Mouse (Mus musculus) megakaryocyte-erythroid progenitor cell, adult 5-6 weeks (primary cell): Measurements from ENCODE around the gene Agbl4. TPM values are rescaled to one million over a fixed set of nuclear protein-coding genes. Genes with fewer than 3 reads are reported as not detected.
"Not testable (repeated sequence)": the region's sequence is repeated elsewhere in the genome, so short reads cannot be mapped to it uniquely, and the experiment has no call there.

Experiments used
- ATAC-seq: replicated peaks from 2 replicates; pipeline ENCODE4 v1.8.0; 2016; ENCODE audit warnings: mild to moderate bottlenecking, inconsistent platforms; ENCODE audit not compliant: severe bottlenecking, poor library complexity, low FRiP score, low TSS enrichment
- total RNA-seq, 2 experiments: library from RNA; stranded (forward) in 1 of 2; stranded (reverse) in 1 of 2; fragments of 200-1000, 215-1000 nt in 1 of 2; fragments of >200 nt in 1 of 2; fragmentation: Nextera tagmentation in 1 of 2; gene quantifications; 2 replicates each; pipeline ENCODE4 v1.2.3; 2014 to 2017

The Agbl4 gene
- total RNA-seq, 2 experiments from 2014 or later, result not detected

DNA sequence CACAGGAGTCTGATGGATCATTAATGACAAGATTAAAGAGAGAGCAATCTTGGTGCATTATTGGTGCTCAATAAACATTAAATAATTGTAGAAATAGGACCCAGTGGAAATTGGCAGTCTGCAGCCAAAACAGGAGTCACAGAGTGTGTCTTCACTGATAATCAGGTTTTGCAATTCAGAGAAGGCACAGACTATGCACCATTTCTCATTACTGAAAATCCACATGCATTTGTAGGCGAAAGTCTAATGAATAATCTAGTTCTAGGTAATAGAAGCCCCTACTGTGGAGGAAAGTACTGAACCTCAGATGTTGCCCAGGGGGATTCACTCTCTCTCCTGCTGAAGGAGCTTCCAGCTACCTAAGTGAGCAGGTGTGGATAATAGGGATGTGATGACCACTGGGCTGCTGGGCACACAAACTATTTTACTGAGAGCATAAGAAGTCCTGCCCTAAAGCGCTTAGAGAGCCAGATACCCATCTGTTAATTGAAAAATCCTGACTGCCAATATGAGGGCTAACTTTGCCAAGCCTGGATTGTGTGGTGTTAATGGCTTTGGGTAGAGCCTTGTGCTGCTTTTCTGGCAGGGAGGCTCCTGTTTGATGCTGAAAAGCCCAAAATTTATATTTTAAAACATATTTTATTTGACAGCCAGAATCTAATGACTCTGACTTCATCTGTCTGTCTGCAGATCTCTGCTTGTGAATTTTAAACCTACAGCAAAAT, 482.4 kb downstream of the Agbl4 start:
- ATAC-seq, result no peak

DNA sequence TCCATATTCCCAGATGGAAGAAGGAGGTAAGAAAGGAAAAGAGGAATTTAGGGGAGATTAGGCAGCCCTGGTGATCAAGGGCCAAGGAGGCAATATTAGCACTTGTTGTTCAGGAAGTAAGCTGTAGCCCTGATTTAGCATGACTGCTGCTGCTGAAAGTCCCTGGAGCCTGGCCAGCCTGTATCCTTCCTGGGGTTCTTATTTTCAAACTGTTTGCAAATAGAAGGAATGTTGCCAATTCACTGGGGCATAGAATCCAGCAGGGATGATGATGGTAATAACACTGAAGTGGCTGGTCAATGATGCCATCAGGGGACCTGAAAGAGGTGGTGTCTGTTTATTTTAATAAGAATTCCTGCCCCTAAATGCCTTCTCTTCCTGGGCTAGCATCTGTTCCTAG, 518.6 kb downstream of the Agbl4 start:
- no peak for ATAC-seq

DNA sequence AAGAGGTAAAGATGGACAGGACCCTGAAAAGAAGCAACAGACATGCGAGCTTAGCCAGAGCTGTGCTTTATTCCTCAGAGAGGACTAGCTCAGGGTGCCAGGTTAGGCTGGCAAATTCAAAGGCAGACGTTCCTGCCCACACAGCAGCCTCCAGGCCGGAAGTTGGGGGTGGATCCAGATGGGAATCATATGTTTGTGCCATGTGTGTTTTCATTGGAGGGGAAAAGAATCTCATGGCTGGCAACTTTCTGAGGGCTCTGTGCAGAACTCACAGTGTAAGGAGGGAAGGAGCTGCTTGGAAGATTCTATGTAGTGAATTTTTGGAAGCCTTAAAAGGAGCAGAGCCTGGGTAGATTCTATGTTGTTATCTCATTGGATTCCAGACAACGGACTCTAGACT, 519.1 kb downstream of the Agbl4 start:
- ATAC-seq, result no peak

DNA sequence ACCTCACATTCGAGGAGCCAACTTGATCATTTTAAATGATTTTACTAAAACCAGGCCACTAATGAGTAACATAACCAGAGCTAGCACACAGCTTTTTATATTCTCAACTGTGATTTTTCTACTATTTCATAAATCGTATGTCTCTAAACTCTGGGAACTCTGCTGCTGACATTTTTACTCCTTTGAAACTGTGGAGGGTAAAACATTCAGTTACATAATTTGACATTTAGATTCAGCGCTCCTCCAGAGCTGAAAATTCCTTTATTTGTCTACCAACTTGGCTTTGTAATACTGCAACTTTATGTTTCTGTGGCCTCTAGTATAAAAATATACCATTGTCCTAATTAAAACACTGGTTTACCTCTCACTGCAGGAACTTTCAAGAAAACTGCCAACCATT, 523.6 kb downstream of the Agbl4 start:
- ATAC-seq, result no peak

DNA sequence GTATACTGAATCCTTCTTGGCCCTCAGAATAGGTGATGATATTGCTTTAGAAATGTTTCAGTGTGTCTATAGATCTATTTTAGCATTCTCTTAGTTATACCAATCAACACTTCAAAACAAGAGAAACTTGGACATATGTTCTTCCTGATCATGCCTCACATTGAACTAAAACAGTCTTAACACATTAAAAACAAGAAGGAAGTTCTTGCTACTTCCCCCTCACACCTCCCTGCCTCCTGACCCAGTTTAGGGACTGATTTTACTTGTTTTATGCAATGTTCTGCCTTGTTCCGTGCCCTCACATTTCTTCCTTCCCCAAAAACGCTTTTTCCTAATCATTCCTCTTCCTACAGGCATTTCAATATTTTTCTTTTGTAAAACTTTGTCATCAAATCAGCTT, 604.2 kb downstream of the Agbl4 start:
- no peak for ATAC-seq

DNA sequence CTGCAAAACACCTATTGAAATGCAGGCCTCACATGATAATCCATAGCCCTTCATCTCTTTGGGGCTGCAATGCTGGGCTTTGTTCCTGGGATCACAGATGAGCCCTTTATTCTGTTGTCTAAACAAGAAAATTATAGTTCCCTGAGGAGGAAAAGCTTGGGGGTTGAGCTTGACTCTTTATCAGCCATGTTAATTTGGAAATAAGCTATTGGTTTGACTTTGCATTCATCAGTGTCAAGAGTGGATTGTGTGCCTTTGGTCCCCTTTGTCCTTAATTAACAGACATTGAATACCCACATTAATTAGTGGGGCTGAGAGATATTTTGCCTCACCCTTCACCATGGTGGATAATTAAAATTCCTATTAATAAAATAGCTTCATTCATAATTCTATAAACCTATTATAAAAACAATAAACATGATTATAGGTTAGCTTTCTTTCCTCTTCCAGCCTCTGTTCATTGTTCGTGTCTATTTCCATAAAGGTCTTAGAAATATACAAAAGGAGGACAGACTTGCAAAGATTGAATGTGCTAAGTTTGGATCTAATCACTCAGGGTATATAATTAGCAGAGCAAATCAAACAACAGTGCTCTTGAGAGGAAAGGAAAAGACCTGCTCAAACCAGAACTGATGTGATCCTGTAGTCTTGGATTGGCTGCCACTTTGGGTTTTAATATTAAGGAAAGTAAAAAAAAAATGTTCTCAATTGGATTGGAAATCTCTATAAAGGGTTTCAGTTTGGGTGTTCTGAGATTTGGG, 607.4 kb downstream of the Agbl4 start:
- ATAC-seq, result no peak

DNA sequence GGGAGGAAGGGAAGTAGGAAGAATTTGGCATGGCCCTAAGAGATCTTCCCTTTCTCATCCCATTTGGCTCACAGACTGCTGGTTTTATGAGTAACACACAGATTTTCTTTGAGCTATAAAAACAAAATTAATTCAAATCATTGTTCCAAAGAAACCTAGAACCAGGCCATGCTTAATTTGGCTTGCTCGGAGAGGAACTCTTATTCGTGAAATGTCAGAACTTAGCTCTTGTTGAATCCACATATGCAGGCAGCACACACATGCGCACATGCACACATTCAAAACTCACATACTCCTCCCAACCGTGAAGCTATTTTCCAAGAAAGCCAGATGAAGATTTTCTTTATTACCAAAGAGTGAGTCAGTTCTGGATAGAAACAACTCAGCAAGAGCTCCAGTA, 621.9 kb downstream of the Agbl4 start:
- ATAC-seq, result no peak

DNA sequence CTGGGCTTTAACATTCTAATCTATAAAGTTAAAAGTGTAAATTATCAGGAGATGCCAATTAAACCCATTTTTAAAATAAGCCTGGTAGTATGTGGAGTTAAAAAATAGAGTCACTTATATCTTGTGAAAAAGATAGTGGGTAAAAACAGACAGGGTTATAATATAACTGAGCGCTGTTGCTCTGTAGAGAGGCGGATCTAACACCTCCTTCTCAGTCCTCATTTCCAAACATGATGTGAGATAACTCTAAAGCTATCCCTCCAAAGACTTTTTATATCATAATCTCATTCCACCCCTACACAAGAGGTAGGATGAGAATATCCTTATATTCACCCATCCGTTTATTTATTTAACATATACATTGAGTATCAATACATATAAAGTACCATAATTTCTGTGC, 669.9 kb downstream of the Agbl4 start:
- no peak for ATAC-seq

DNA sequence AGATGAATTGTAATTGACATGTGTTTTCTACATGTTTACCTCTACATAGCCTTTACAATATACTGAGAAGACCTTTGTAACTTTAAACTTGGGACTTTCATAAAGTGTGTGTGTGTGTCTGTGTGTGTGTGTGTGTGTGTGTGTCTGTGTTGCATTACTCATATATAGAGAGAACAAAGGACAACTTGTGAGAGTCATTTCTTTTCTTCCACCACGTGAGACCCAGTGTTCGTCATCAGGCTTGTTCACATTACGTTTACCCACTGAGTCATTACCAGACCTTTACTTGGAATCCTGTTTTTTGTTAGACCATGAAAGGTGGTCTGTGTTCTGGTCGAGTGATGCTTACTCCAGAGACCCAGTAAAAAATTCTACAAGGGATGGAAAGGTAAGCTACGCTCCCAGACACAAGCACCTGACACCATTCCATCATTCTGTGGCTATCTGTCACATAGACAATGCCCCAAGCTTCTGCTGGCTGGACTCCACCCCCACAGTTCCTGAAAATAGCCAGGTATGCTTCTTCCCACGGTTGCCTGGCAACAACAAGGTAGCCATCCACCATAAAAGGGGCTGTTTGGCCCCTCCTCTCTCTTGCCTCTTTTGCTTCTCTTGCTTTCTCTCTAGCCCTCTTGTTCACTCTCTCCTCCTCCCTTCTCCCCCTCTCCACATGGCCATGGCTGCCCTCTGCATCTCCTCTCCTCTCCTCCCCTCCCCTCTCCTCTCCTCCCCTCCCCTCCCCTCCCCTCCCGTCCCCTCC, 676.5 kb downstream of the Agbl4 start:
- no peak for ATAC-seq

DNA sequence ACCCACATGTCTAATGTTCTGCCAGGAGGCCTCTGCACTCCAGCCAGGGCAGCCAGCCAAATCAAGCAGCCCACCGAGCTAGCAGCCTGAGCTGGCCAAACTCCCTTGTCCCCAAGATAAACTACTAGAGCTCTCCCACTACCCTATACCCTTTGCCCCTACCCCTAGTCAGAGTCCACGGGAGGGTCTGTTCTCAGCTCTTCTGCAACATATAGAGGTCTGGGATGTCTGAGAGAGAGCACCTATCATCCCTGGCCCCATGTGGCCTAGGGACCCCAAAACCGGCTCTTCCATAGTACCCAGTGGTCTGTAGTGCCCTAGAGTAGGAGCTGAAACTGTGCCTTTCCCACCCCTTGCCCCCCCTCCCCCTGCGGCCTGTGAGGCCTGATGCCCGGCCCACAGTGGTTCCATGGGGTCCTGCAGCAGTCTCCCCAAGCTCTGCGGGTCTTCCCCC, 677.3 kb downstream of the Agbl4 start:
- no peak for ATAC-seq

DNA sequence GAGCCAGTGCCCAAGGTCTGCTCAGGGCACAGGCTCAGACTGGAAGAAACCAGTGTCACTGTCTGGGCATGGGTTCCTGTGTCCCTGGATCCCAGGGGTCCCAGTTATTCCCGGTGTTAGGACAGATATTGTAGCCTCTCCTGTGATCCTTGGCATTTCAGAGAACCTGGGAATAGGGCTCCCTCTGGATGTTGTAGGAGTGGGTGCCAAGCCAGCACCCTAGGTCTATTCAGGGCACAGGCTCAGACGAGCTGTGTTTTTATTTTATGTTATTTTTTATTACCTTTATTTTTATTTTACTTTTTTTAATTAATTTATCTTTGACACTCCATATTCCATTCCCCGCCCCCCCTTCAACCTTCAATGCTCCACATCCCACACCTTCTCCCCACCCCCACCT, 680.3 kb downstream of the Agbl4 start:
- ATAC-seq, result no peak

DNA sequence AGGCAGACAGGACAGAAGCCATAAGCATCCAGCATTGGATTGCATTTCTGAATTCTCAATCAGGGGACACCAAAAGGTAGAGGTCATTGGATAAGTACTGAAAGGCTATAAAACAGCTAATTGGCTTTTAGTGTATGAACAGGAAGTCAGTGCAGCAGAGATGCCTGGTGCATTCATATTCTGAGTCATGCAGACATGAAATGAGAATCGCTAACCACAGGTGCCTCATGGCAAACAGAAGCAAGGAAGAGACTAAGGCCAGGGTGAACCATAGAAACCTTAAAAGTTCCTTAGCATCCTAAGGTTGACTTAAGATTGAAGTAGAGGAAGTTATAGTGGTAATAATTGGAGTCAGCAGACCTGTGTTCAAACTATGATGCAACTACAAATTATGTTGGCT, 687.9 kb downstream of the Agbl4 start:
- ATAC-seq, result no peak

DNA sequence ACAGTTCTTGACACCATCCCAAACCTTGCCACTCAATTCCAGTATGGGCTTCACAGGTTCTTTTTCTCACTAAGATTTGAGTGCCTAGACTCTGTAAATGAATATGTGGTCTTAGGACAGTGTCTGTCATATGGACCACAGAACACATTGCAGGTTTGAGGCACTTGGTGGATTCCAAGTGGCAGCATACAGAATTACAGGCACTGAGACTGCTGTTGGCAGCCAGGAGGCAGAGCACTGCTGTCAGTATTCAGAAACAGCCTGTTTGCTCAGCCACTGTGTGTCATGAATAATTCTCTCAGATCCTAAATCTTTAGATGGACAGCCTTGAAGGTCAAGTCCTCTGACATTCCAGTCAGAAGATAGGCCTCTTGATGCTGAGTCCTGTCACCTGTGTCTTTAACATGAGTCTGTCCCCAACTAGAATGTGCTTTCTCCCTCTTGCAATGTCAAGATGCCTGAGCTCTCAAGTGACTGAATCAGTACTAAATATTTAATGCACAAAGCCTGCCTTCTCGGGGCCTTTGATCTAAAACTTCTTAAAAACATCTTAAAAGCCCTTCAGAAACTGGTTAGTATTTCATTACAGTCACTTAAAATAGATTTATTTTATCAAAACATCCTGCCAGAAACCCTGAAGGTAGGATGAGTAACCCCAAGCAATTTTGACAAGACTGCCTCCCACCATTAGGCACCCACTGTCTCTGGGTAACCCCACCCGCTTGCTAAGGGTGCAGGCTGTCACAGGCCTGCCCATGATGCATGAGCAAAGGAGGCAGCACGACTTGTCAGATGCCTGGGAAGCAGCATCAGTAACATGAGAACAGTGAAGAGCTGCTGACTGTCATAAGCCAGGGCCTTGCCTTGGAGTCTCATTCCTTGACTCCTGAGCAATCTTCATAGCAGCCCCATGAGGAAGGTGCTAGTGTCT, 739.0 kb downstream of the Agbl4 start:
- no peak for ATAC-seq

DNA sequence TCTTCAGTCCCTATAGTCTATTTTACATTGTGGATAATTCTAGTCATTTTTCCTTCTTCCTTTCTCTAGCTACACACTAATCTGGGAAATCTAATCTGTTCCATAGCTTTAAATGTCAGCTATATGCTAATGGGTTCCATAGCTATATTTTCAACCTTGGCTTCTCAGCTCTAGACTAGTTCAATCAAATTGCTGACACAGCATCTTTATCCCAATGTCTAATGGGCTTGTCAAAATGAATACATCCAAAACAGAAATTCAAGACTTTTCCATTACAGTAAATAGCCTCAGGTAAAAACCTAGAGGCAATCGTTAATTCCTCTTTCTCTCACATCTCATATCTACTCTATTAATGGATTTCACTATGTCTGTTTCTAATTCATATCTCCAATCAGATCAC, 750.3 kb downstream of the Agbl4 start:
- no peak for ATAC-seq

DNA sequence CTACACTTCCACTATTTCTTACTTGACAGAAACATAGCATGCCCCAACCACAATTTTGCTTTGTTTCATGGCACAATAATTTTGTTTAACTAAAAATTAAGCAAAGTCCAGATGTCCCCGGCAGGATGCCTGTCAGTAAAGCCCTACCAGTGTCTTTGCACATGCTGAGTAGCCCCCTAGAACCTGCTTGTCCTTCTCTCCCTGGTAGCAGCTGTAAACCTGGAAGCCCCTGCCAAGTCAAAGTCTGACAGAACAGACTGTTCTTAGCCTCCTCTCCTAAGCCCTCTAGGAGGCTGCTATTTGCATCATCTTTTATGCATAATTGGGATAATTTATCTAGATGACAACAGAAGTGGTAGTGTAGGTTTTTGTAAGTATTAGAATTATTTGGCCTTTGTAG, 758.4 kb downstream of the Agbl4 start:
- ATAC-seq, result no peak

DNA sequence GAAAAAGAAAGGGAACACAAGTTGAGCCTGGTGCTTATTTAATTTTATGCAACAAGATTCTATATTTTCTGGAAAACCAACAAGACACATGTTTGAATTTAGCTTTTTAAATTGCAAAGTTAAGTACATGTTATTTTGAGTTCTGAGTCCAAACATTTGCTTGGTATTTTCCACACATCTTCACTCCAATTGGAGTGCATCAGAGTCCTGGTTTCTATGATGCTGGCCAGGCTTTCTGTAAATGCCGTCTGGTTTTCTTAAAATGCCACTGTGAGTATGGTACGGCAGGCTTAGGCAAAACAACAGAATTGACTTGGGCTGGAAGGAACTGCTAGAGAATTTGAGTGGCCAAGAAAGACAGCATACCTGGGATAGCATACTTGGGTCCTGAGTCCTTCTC, 784.0 kb downstream of the Agbl4 start:
- ATAC-seq, result no peak

DNA sequence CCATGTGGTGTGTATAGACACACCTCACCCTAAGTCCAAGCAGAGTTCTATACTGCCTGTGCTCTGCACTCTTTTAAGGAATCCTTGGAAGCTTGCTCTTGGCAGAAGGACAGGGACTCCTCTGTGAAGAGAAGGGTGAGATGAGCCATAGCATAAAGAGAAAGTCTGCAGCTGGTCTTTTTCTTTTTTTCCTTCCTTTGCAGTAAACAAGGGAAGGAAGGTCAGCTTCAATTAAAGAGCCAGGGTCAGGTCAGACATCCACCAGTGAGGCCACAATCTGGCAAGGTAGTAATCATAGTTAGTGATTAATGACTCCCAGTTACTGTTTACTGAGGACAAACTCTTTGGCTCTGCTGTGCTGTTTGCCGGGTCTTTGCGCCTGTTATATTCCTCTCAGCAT, 802.6 kb downstream of the Agbl4 start:
- ATAC-seq, result no peak

DNA sequence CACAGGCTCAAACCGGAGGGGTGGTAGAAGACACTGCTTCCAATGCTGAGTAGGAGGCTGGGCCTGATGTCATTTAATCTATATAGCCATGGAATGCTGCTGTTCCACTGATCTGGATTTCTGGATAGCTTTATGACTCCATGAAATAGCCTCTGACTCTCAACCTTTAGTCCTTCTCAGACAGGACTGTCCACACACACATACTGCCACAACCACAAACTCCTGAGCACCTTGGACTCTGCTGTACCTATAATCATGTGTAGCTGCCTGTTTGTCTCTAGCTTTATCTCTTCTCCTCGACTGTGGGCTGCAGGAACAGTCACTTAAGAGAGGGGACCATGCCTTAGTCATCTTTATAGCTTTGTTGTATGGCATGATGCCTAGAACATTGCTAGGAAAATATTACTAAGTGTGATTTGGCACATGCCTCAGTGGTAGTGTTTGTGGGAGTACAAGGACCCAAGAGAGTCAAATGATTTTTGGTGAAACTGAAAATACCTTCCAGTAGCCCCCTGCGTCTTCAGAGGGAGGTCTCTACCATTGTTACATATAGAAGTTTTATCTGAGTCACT, 817.8 kb downstream of the Agbl4 start:
- ATAC-seq, result no peak

DNA sequence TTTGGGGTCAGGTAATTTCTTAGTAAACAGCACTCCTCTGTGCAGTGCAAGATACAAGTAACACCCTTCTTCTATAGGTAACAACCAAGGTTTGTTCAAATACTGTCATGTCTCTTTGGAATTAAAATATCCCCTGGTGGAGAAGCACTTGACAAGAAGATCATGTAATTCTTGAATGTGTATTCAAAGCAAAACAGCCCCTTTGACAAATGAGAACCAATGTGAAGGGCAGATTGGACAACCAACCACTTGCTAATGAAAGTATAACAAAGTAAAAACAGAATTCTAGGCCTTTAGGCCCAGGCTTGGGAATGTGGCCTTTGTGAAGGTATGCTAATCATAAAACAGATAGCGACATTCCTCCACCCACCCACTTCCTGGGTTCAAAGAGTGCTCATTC, 821.6 kb downstream of the Agbl4 start:
- not testable (repeated sequence) for ATAC-seq
